Mouse (Mus musculus) liver, embryonic 15.5 days (tissue): ENCODE measurements around the gene Styx. TPM values are rescaled to one million over a fixed set of nuclear protein-coding genes. Genes with fewer than 3 reads are reported as not detected.

Experiments used
- ATAC-seq: fragments of 200-750 bp; cut with Nextera tagmentation; 2 replicates; pipeline ENCODE4 v1.8.0; 2017; ENCODE audit warnings: moderate number of reproducible peaks, mild to moderate bottlenecking, moderate library complexity; ENCODE audit not compliant: insufficient read depth
- H3K27ac ChIP-seq: fragments of 300-500 bp; sonication (generic); replicated peaks from 2 replicates; pipeline ENCODE4 v1.5.1; 2015; ENCODE audit warnings: mild to moderate bottlenecking, inconsistent platforms
- H3K27me3 ChIP-seq: fragments of 300-500 bp; sonication (generic); 2 replicates; pipeline ENCODE4 v1.6.1; 2015; ENCODE audit warnings: mild to moderate bottlenecking, inconsistent platforms
- H3K36me3 ChIP-seq: fragments of 300-500 bp; sonication (generic); replicated peaks from 2 replicates; pipeline ENCODE4 v1.6.1; 2015; ENCODE audit warnings: moderate library complexity, mild to moderate bottlenecking, inconsistent platforms
- H3K4me1 ChIP-seq: fragments of 300-500 bp; sonication (generic); replicated peaks from 2 replicates; pipeline ENCODE4 v1.6.1; 2015; ENCODE audit warnings: inconsistent platforms
- H3K4me2 ChIP-seq: fragments of 300-500 bp; sonication (generic); 2 replicates; pipeline ENCODE4 v1.6.1; 2015; ENCODE audit warnings: moderate library complexity, mild to moderate bottlenecking, inconsistent platforms
- H3K4me3 ChIP-seq: fragments of 300-500 bp; sonication (generic); replicated peaks from 2 replicates; pipeline ENCODE4 v1.5.1; 2015; ENCODE audit warnings: mild to moderate bottlenecking, inconsistent platforms
- H3K9ac ChIP-seq: fragments of 300-500 bp; sonication (generic); 2 replicates; pipeline ENCODE4 v1.6.1; 2015; ENCODE audit warnings: moderate library complexity, mild to moderate bottlenecking, inconsistent platforms
- H3K9me3 ChIP-seq: fragments of 300-500 bp; sonication (generic); replicated peaks from 2 replicates; pipeline ENCODE4 v1.6.1; 2016; ENCODE audit warnings: inconsistent platforms
- WGBS: fragments of 180-500 bp; shearing (Covaris S2); methylation state at CpG from one replicate; pipeline ENCODE4 v1.1.7; 2015; ENCODE audit warnings: mixed read lengths; ENCODE audit not compliant: insufficient replicate concordance; 5-methylcytosine and 5-hydroxymethylcytosine counted together
- polyA plus RNA-seq: library from polyadenylated mRNA; unstranded; fragments of >200 nt; fragmentation: Nextera tagmentation; extraction: Ambion mirVana; gene quantifications from 2 replicates; pipeline ENCODE4 v1.2.1, GENCODE M21; 2015

Styx gene
- polyA plus RNA-seq, result 16.2 TPM in 2 replicates

- peak; percentile 99 for ATAC-seq
Measured at GRCm38 (mm10) chr14:45350931-45351859, at the start of gene Styx. TSS of gene Styx (plus strand) at chr14:45351093.

GRCm38 (mm10) chr14:45303939-45304338 is 47.0 kb upstream of the Styx start:
- WGBS, result 68% methylated on average over 4 of the region's 4 CpGs
- Histone ChIP-seq H3K9ac (no peak overlapping the region), H3K27me3 (no peaks in the 10 kb centered on the region), H3K4me3 (no peak overlapping the region), H3K4me1 (peaks cover 9% of the 10 kb centered on the region), H3K9me3 (no peaks in the 10 kb centered on the region), H3K4me2 (no peak overlapping the region), H3K36me3 (peaks cover 66% of the 10 kb centered on the region), H3K27ac (no peak overlapping the region)
- ATAC-seq, result no peak

More at GRCm38 (mm10) chr14:45350931-45351859, at the start of gene Styx:
- no peaks in the 10 kb centered on the region for H3K9me3 ChIP-seq
- peak within 1 kb of the TSS; percentile 74 for H3K27ac ChIP-seq
- H3K4me2 ChIP-seq, result peak within 1 kb of the TSS; percentile 93
- under 1% methylated on average over 82 of the region's 93 CpGs for WGBS
- peaks cover 17% of the 10 kb centered on the region for H3K4me1 ChIP-seq
- peaks cover 20% of the 10 kb centered on the region for H3K36me3 ChIP-seq
- peak within 1 kb of the TSS; percentile 83 for H3K4me3 ChIP-seq
- peak within 1 kb of the TSS; percentile 86 for H3K9ac ChIP-seq
- no peaks in the 10 kb centered on the region for H3K27me3 ChIP-seq

- H3K4me3 ChIP-seq, result no peak overlapping the region
- WGBS, result 75% methylated on average over 4 of the region's 4 CpGs
- H3K9ac ChIP-seq, result no peak overlapping the region
- H3K4me1 ChIP-seq, result peaks cover 9% of the 10 kb centered on the region
- no peak for ATAC-seq
- H3K4me2 ChIP-seq, result no peak overlapping the region
- no peaks in the 10 kb centered on the region for H3K9me3 ChIP-seq
- H3K36me3 ChIP-seq, result peaks cover 66% of the 10 kb centered on the region
- H3K27ac ChIP-seq, result no peak overlapping the region
- H3K27me3 ChIP-seq, result no peaks in the 10 kb centered on the region
Measured at GRCm38 (mm10) chr14:45304389-45304788, 46.5 kb upstream of the Styx start.

GRCm38 (mm10) chr14:45305852-45306251 is 45.0 kb upstream of the Styx start:
- Histone ChIP-seq H3K4me2 (no peak overlapping the region), H3K27ac (peak overlapping the region; percentile 42)

GRCm38 (mm10) chr14:45307630-45308328 is 43.1 kb upstream of the Styx start:
- Histone ChIP-seq H3K9ac (no peak overlapping the region), H3K9me3 (no peaks in the 10 kb centered on the region), H3K4me1 (peaks cover 13% of the 10 kb centered on the region), H3K27me3 (no peaks in the 10 kb centered on the region), H3K4me2 (0 out of 2 replicates have a peak overlapping the region, but pooled peaks have one; percentile 1), H3K27ac (no peak overlapping the region), H3K36me3 (peaks cover 40% of the 10 kb centered on the region), H3K4me3 (no peak overlapping the region)
- ATAC-seq, result no peak
- 51% methylated on average over 8 of the region's 8 CpGs for WGBS

More at GRCm38 (mm10) chr14:45305852-45306251, 45.0 kb upstream of the Styx start:
- H3K4me1 ChIP-seq, result peaks cover 13% of the 10 kb centered on the region
- 74% methylated on average over 5 of the region's 5 CpGs for WGBS
- no peaks in the 10 kb centered on the region for H3K9me3 ChIP-seq
- H3K36me3 ChIP-seq, result peaks cover 58% of the 10 kb centered on the region
- ATAC-seq, result no peak
- no peak overlapping the region for H3K4me3 ChIP-seq
- H3K9ac ChIP-seq, result no peak overlapping the region
- no peaks in the 10 kb centered on the region for H3K27me3 ChIP-seq

- Histone ChIP-seq H3K4me3 (no peak overlapping the region), H3K27me3 (no peaks in the 10 kb centered on the region), H3K36me3 (peaks cover 30% of the 10 kb centered on the region), H3K4me1 (peaks cover 24% of the 10 kb centered on the region), H3K9ac (no peak overlapping the region), H3K4me2 (no peak overlapping the region), H3K27ac (no peak overlapping the region), H3K9me3 (no peaks in the 10 kb centered on the region)
- 87% methylated on average over 13 of the region's 13 CpGs for WGBS
- no peak for ATAC-seq
Measured at GRCm38 (mm10) chr14:45309646-45310045, 41.2 kb upstream of the Styx start.

GRCm38 (mm10) chr14:45310101-45310500 is 40.8 kb upstream of the Styx start:
- Histone ChIP-seq H3K9ac (no peak overlapping the region), H3K9me3 (no peaks in the 10 kb centered on the region), H3K27me3 (no peaks in the 10 kb centered on the region), H3K27ac (no peak overlapping the region), H3K36me3 (peaks cover 25% of the 10 kb centered on the region), H3K4me2 (no peak overlapping the region), H3K4me3 (no peak overlapping the region), H3K4me1 (peaks cover 24% of the 10 kb centered on the region)
- WGBS, result 85% methylated on average over 14 of the region's 14 CpGs
- ATAC-seq, result no peak

- Histone ChIP-seq H3K9me3 (no peaks in the 10 kb centered on the region), H3K4me3 (peak overlapping the region; percentile 98), H3K4me2 (peak overlapping the region; percentile 90), H3K27me3 (no peaks in the 10 kb centered on the region), H3K27ac (peak overlapping the region; percentile 92), H3K36me3 (peaks cover 5% of the 10 kb centered on the region; the same call in 1 of the 2 replicates), H3K9ac (peak overlapping the region; percentile 91), H3K4me1 (peaks cover 66% of the 10 kb centered on the region)
- WGBS, result 15% methylated on average over 5 of the region's 5 CpGs
- no peak for ATAC-seq
Measured at GRCm38 (mm10) chr14:45316927-45317326, 34.0 kb upstream of the Styx start.

GRCm38 (mm10) chr14:45317921-45318411 is 32.9 kb upstream of the Styx start:
- Histone ChIP-seq H3K9me3 (no peaks in the 10 kb centered on the region), H3K9ac (peak overlapping the region; percentile 91), H3K4me2 (peak overlapping the region; percentile 90), H3K36me3 (peaks cover 5% of the 10 kb centered on the region; the same call in 1 of the 2 replicates), H3K4me1 (peaks cover 76% of the 10 kb centered on the region), H3K27me3 (no peaks in the 10 kb centered on the region), H3K27ac (peak overlapping the region; percentile 92), H3K4me3 (peak overlapping the region; percentile 98)
- under 1% methylated on average over 31 of the region's 38 CpGs for whole genome bisulfite sequencing
- ATAC-seq, result peak; percentile 50; the same call in 1 of the 2 replicates

- peak within 1 kb of the TSS; percentile 90 for H3K4me2 ChIP-seq
- H3K27ac ChIP-seq, result peak within 1 kb of the TSS; percentile 92
- H3K4me1 ChIP-seq, result peaks cover 79% of the 10 kb centered on the region
- H3K36me3 ChIP-seq, result no peaks in the 10 kb centered on the region
- H3K27me3 ChIP-seq, result no peaks in the 10 kb centered on the region
- H3K9ac ChIP-seq, result peak within 1 kb of the TSS; percentile 91
- under 1% methylated on average over 74 of the region's 74 CpGs for WGBS
- no peaks in the 10 kb centered on the region for H3K9me3 ChIP-seq
- H3K4me3 ChIP-seq, result peak within 1 kb of the TSS; percentile 98
- ATAC-seq, result peak; percentile 90
Measured at GRCm38 (mm10) chr14:45318426-45319236, 32.3 kb upstream of the Styx start, which contains the start of gene Ero1l. TSS of gene Ero1l (minus strand) at chr14:45318771.
